Mouse (Mus musculus): ENCODE measurements at regions not wholly inside any gene's neighbourhood (a gene's known extent, or its start where the extent isn't known, plus 50 kb on each side); places are given as distances from the start of the nearest gene placed in this dataset.

GRCm38 (mm10) chr2:160256251-160256650 lies 77.7 kb downstream of the Gm826 start:
- H3K27me3 ChIP-seq (ENCODE audit: control insufficient read depth, insufficient read depth, low read length): 0 out of 2 replicates have a peak, but pooled peaks cover 3% of the 10 kb centered on the region
- TF ChIP-seq CTCF (IDR thresholded peaks at IDR 0.05; ENCODE audit: low read depth): no peak
- TF ChIP-seq EP300 (IDR thresholded peaks at IDR 0.05; ENCODE audit: low read depth): no peak
- no peak overlapping the region for H3K4me3 ChIP-seq (ENCODE audit: low read depth, low read length)
- no peak overlapping the region for H3K4me2 ChIP-seq (ENCODE audit: low read depth, low read length)
- H3K9me3 ChIP-seq (replicated peaks; ENCODE audit: control insufficient read depth, low read length): no peaks in the 10 kb centered on the region
- DNase-seq (ENCODE audit: low spot score): no peak
- no peaks in the 10 kb centered on the region for H3K36me3 ChIP-seq (replicated peaks; ENCODE audit: control insufficient read depth, insufficient read depth, low read length)
- no peak overlapping the region for H3K9ac ChIP-seq (replicated peaks; ENCODE audit: low read depth, low read length)
- WGBS: 67% methylated on average over 7 of the region's 7 CpGs
- no peaks in the 10 kb centered on the region for H3K4me1 ChIP-seq (ENCODE audit: control insufficient read depth, insufficient read depth)
- H3K27ac ChIP-seq (ENCODE audit: low read depth): no peak overlapping the region
- ATAC-seq (ENCODE audit: insufficient read depth, low read depth): no peak

- DNase-seq (ENCODE audit: low spot score) (no peak), ATAC-seq (ENCODE audit: insufficient read depth, low read depth) (no peak)
- TF ChIP-seq CTCF (IDR thresholded peaks at IDR 0.05; ENCODE audit: low read depth) (no peak), EP300 (IDR thresholded peaks at IDR 0.05; ENCODE audit: low read depth) (no peak)
- H3K27ac ChIP-seq (ENCODE audit: low read depth): no peak overlapping the region
- H3K9ac ChIP-seq (replicated peaks; ENCODE audit: low read depth, low read length): no peak overlapping the region
- H3K4me1 ChIP-seq (ENCODE audit: control insufficient read depth, insufficient read depth): peaks cover 12% of the 10 kb centered on the region
- 0 out of 2 replicates have a peak, but pooled peaks cover 3% of the 10 kb centered on the region for H3K27me3 ChIP-seq (ENCODE audit: control insufficient read depth, insufficient read depth, low read length)
- no peak overlapping the region for H3K4me2 ChIP-seq (ENCODE audit: low read depth, low read length)
- 93% methylated on average over 3 of the region's 3 CpGs for WGBS
- H3K9me3 ChIP-seq (replicated peaks; ENCODE audit: control insufficient read depth, low read length): no peaks in the 10 kb centered on the region
- H3K4me3 ChIP-seq (ENCODE audit: low read depth, low read length): no peak overlapping the region
- no peaks in the 10 kb centered on the region for H3K36me3 ChIP-seq (replicated peaks; ENCODE audit: control insufficient read depth, insufficient read depth, low read length)
Measured at GRCm38 (mm10) chr2:160250228-160250627, 83.7 kb downstream of the Gm826 start.

- Histone ChIP-seq H3K27me3 (ENCODE audit: control insufficient read depth, insufficient read depth, low read length) (0 out of 2 replicates have a peak, but pooled peaks cover 1% of the 10 kb centered on the region), H3K4me3 (ENCODE audit: low read depth, low read length) (no peak overlapping the region), H3K36me3 (replicated peaks; ENCODE audit: control insufficient read depth, insufficient read depth, low read length) (no peaks in the 10 kb centered on the region), H3K9me3 (replicated peaks; ENCODE audit: control insufficient read depth, low read length) (no peaks in the 10 kb centered on the region), H3K4me1 (ENCODE audit: control insufficient read depth, insufficient read depth) (peaks cover 12% of the 10 kb centered on the region), H3K27ac (ENCODE audit: low read depth) (no peak overlapping the region), H3K9ac (replicated peaks; ENCODE audit: low read depth, low read length) (no peak overlapping the region), H3K4me2 (ENCODE audit: low read depth, low read length) (no peak overlapping the region)
- 54% methylated on average over 9 of the region's 9 CpGs for WGBS
- no peak for ATAC-seq (ENCODE audit: insufficient read depth, low read depth)
- DNase-seq (ENCODE audit: low spot score): no peak
- TF ChIP-seq EP300 (IDR thresholded peaks at IDR 0.05; ENCODE audit: low read depth) (no peak), CTCF (IDR thresholded peaks at IDR 0.05; ENCODE audit: low read depth) (no peak)
Measured at GRCm38 (mm10) chr2:160249104-160250093, 84.6 kb downstream of the Gm826 start.

GRCm38 (mm10) chr2:160247286-160247685 lies 86.7 kb downstream of the Gm826 start:
- Histone ChIP-seq H3K9ac (replicated peaks; ENCODE audit: low read depth, low read length) (no peak overlapping the region), H3K4me3 (ENCODE audit: low read depth, low read length) (no peak overlapping the region), H3K27ac (ENCODE audit: low read depth) (no peak overlapping the region), H3K36me3 (replicated peaks; ENCODE audit: control insufficient read depth, insufficient read depth, low read length) (no peaks in the 10 kb centered on the region), H3K9me3 (replicated peaks; ENCODE audit: control insufficient read depth, low read length) (no peaks in the 10 kb centered on the region), H3K4me1 (ENCODE audit: control insufficient read depth, insufficient read depth) (peaks cover 12% of the 10 kb centered on the region), H3K4me2 (ENCODE audit: low read depth, low read length) (no peak overlapping the region), H3K27me3 (ENCODE audit: control insufficient read depth, insufficient read depth, low read length) (no peaks in the 10 kb centered on the region)
- DNase-seq (ENCODE audit: low spot score) (no peak), ATAC-seq (ENCODE audit: insufficient read depth, low read depth) (no peak)
- TF ChIP-seq CTCF (IDR thresholded peaks at IDR 0.05; ENCODE audit: low read depth) (no peak), EP300 (IDR thresholded peaks at IDR 0.05; ENCODE audit: low read depth) (no peak)
- 64% methylated on average over 6 of the region's 6 CpGs for WGBS

- 45% methylated on average over 1 of the region's 1 CpGs for WGBS
Measured at GRCm38 (mm10) chr2:160246356-160246755, 87.6 kb downstream of the Gm826 start.

More at GRCm38 (mm10) chr2:160246356-160246755, 87.6 kb downstream of the Gm826 start:
- H3K4me3 ChIP-seq (ENCODE audit: low read depth, low read length): no peak overlapping the region
- H3K27me3 ChIP-seq (ENCODE audit: control insufficient read depth, insufficient read depth, low read length): no peaks in the 10 kb centered on the region
- peaks cover 12% of the 10 kb centered on the region for H3K4me1 ChIP-seq (ENCODE audit: control insufficient read depth, insufficient read depth)
- TF ChIP-seq CTCF (IDR thresholded peaks at IDR 0.05; ENCODE audit: low read depth) (no peak), EP300 (IDR thresholded peaks at IDR 0.05; ENCODE audit: low read depth) (no peak)
- H3K9me3 ChIP-seq (replicated peaks; ENCODE audit: control insufficient read depth, low read length): no peaks in the 10 kb centered on the region
- DNase-seq (ENCODE audit: low spot score) (no peak), ATAC-seq (ENCODE audit: insufficient read depth, low read depth) (no peak)
- H3K36me3 ChIP-seq (replicated peaks; ENCODE audit: control insufficient read depth, insufficient read depth, low read length): no peaks in the 10 kb centered on the region
- no peak overlapping the region for H3K27ac ChIP-seq (ENCODE audit: low read depth)
- H3K9ac ChIP-seq (replicated peaks; ENCODE audit: low read depth, low read length): no peak overlapping the region
- no peak overlapping the region for H3K4me2 ChIP-seq (ENCODE audit: low read depth, low read length)

Measured in heart, postnatal 0 days (tissue).